Mouse (Mus musculus) MEL-GATA-1-ER (cell line): ENCODE data around the gene Mapk13.
"Not testable (repeated sequence)": the region's sequence is repeated elsewhere in the genome, so short reads cannot be mapped to it uniquely, and the experiment has no call there.

ENCODE experiments used
- DNase-seq: peaks from one replicate; pipeline ENCODE4 v3.0.0-alpha.2; 2012; ENCODE audit warnings: low read depth; ENCODE audit errors: extremely low read depth

The Mapk13 gene

DNA sequence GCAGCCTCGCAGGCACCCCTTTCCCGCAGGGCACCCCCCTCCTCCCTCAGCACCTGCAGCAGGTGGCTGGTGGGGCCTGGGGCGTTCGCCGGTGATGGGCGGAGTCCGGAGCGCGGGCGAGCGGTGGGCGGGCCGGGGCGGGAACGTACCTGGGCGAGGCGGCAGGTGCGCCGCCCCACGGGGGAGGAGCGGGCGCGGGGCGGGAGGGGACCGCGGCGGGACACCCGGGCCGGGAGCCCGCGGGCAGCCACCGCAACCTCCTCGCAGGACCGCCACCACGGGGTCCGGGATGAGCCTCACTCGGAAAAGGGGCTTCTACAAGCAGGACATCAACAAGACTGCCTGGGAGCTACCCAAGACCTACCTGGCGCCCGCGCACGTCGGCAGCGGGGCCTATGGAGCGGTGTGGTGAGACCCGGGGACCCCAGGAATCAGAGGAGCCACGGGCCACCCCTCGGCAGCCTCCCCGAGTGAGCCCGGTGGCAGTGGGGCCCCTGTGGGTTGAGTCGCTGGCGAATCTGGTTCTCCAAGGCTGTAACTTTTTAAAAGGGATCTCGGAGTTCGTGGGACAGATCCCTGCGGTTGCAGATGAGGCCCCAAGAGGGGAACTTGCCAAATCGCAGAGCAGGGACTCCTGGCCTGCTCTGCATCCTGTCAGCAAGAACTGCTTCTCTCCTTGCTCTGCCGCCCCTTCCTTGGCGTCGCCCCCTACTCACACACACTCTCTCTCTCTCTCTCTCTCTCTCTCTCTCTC is at the start of gene Mapk13:
Mapk13 (plus strand) TSS at position 177 of the 754 bp plus-strand sequence.
- DNase-seq = no peak

GRCm38 (mm10) chr17:28725783-28726182 is 43.3 kb upstream of the Mapk13 start, which contains the start of gene AC170998.1:
TSS of gene AC170998.1 (plus strand) at chr17:28726083.
- DNase-seq = no peak

GRCm38 (mm10) chr17:28727511-28727910 is 41.6 kb upstream of the Mapk13 start:
- DNase-seq = not testable (repeated sequence)

DNA sequence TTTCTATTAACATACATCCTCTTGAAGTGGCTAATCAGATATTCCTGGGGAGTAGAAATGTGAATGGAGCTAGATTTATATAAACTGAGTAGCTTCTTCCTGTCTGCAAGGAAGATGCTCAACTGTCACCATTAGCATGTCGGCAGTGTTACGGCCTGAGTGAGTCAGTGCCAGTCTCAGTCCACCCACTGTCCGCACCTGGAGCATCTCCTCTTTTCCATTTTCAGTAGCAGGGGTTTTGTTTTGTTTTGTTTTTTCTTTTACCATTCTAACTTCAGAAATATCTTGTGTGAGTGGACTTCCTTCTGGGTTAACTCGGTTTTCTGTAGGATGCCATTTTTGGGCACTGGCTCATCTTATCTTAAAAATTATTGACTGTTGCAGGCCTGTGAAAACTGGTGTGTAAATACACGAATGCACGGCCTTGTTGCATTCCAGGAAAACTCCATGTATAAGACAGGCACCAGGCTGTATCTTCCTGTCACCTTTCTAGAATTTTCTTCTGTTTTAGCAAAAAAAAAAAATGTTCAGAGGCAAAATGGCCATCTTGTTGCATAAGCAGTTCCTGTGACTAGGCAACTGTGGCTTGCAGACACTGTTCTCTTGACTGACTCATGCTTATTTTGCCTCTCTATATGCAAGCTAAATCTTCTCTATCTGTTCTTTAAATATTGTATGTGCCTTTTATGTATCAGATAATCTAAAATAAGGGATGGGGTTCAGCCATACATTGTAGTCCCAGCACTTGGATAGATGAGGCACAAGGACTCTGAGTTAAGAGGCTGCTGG is 33.6 kb upstream of the Mapk13 start:
- DNase-seq = no peak

DNA sequence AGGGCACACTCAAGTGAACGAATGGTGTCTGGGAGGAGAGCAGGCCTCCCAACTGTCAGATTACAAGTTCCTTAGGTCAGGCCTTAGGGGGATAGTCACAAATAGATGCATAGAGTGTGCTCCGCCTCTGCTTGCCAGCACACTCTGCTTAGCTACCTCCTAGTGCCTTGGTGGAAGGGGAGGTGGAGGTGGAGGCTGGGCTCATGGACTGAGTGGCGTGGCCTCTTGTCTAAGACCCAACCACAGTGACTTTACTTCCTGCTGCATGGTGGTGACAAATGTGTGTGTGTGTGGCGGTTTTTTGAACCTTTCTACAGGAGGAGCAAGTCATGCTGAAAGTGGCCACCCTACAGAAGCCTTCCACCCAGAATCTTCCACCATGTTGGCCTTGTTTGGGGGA is 32.6 kb upstream of the Mapk13 start:
- DNase-seq = no peak

DNA sequence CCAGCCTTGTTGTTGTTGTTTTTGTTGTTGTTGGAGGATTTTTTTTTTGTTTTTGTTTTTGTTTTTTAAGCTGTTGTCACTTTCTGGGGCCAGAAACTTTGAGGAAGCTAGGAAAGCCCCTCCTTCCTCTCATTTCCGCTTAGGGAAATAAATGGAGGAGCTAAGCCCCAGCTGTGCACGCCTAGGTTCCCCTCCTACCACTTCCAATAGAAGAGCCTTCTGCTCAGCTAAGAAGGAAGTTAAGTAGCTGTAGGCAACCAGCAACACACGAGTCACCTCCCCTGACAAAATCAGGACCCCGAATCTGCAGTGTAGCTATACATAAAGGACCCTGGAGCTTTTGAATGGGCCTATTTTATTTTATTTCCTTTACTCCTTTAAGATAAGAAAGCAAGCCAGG is 31.1 kb upstream of the Mapk13 start:
- no peak for DNase-seq

DNA sequence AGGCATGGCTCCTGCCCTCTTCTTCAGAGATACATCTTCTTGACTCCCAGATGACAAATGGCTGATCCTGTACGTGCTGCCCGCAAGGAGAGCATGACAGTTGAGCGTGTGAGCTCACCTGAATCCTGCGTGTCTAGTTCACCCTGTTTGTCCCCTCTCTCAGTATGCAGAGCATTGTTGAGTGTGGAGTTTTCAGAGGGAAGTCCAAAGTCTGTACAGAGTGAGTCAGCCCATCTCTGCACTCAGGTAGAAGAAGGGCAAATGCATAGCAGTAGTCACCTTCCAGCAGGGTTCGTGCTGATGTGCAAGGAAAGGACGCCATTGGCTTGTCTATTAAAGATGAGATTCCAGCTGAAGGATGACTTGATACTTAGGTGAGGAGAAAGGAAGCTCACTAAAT is 29.9 kb upstream of the Mapk13 start:
- no peak for DNase-seq

- DNase-seq = no peak
Measured at GRCm38 (mm10) chr17:28743145-28743866, 25.8 kb upstream of the Mapk13 start.

DNA sequence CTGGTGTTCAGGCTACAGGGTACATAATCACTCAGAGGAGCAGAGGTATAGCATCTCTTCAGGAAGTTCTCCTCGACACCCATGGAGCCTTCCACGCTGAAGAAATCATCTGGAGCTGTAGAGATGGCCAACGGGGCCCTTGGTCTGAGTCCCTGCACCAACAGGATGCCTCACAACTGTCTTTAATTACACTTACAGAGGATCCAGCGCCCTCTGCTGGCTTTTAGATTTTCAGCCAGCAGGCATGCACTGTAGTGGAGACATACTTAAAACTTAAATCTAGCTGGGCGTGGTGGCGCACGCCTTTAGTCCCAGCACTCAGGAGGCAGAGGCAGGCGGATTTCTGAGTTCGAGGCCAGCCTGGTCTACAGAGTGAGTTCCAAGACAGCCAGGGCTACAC is 25.2 kb upstream of the Mapk13 start:
- DNase-seq = peak; percentile 20

DNA sequence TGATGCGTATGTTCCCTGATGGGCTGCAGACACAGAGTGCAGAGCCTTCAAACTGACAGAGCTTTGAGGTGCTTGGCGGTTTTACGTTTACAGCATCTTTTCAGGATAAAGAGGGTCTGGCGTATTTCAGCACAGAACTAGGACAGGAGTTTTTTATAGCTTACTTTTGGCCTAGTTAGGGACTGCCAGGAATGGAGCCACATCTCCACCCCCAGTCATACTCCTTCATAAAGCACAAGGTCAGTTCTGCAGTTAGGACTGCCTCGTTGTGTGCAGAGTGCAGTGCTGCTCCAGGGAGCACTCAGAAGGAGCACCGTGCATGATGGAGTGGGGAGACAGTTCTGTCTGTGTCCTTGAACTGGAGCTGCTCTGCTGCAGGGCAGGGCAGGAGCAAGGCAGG is 23.3 kb upstream of the Mapk13 start:
- DNase-seq = no peak

GRCm38 (mm10) chr17:28748001-28748400 is 21.1 kb upstream of the Mapk13 start:
- no peak for DNase-seq

DNA sequence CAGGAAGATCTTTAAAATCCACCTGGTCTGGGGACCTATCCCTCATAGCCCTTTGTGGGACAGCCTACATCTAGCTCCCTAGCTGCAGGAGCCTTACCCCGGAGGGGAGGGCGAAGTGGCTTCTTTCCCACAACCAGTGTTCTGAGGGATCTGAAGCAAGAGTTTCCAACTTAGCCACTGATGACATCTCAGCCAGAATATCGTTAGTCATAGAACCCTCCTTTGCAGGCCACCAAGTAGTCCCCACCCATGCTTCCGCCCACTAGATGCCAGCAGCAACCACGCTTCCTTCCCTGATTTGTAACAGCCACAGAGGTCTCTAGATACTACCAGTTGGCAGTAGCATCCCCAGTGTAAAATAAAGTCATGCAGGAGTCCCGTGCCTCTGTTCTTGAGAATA is 18.5 kb upstream of the Mapk13 start:
- no peak for DNase-seq

DNA sequence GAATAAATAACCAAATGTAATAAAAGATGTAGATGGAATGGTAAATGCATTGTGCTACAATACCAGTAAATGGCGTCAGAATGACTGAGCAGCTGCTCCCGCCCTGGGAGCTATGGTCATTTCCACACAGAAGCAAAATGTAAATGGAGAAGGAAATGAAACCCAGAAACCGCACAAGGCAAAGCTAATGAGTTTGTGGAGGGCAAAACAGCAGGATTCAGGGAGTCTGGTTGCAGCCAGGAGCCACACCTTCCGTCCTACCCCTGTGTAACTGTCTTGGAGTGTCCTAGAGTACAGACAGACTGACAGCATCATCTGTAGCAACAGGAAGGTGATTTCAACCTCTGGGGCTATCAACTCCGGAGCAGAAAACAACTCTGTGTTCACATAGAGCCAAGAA is 12.7 kb upstream of the Mapk13 start:
- DNase-seq = no peak

- no peak for DNase-seq
Measured at GRCm38 (mm10) chr17:28757470-28757869, 11.6 kb upstream of the Mapk13 start.

DNA sequence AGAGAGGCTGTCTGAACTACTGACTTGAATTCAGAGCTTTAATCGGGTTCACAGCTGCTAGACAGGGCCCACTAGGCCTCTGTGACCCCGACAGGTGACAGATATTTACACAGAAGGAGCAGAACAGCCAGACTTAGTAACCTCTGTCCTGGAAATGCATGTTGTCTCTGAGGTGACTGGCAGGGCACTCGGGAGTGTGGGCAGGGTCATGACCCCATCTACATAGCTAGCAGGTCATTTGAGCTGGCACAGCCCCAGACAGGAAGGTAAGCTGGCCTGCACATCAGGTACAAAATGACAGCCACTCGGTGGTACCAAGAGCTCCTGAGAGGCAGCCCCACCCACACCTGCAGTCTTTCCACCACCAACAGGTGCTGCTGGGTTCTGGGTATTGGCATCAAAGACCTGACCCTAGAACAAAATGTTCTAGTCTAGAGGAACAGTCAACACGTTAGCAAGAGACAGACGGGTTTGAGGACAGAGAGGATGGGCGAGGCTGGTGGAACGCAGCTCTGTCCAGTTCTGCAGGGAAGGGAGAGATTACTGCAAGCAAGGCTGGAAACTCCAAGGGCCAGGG is 8.3 kb upstream of the Mapk13 start:
- DNase-seq = no peak

GRCm38 (mm10) chr17:28761871-28762270 is 7.2 kb upstream of the Mapk13 start:
- peak; percentile 42 for DNase-seq

DNA sequence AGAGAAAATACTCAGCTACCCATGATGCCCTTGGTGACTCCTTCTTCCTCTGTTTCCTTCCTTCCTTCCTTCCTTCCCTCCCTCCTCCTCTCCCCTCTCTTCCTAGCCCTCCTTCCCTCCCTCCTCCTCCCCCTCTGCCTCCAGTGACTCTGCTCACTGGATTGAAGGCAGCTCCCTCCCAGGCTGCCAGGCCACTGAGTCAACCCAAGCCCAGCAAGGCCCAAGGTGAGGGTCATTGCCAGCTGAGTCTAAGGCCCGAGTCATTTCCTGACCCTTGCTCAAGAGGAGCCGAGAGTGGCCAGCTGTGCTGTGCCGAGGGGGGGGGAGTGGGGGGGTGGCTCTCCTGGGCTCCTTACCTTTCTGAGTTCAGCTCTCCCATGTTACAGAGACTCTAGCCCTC is 2.9 kb upstream of the Mapk13 start:
- DNase-seq = no peak

- DNase-seq = no peak
Measured at GRCm38 (mm10) chr17:28766781-28767515, 2.1 kb upstream of the Mapk13 start.

- DNase-seq = peak; percentile 49
Measured at GRCm38 (mm10) chr17:28769875-28770421, 851 bp downstream of the Mapk13 start.

GRCm38 (mm10) chr17:28771289-28771688 is 2.2 kb downstream of the Mapk13 start:
- no peak for DNase-seq

GRCm38 (mm10) chr17:28774303-28774702 is 5.2 kb downstream of the Mapk13 start:
- DNase-seq = not testable (repeated sequence)
